Mouse (Mus musculus) liver, postnatal 0 days (tissue): ENCODE data around the gene Mslnl. TPM values are rescaled to one million over a fixed set of nuclear protein-coding genes. Genes with fewer than 3 reads are reported as not detected.
A peak's percentile ranks its signal among the peaks of the same experiment; 100 is the strongest.

ENCODE experiments used
- ATAC-seq: fragments of 200-750 bp; cut with Nextera tagmentation; 2 replicates; pipeline ENCODE4 v1.8.0; 2017; ENCODE audit warnings: mild to moderate bottlenecking, moderate library complexity
- DNase-seq: peaks from one replicate; pipeline ENCODE4 v3.0.0-alpha.2; 2016
- H3K27ac ChIP-seq: fragments of 300-500 bp; sonication (generic); 2 replicates; pipeline ENCODE4 v1.5.1; 2014; ENCODE audit warnings: antibody characterized with exemption, moderate library complexity, mild to moderate bottlenecking, low read depth
- H3K27me3 ChIP-seq: fragments of 300-500 bp; sonication (generic); 2 replicates; pipeline ENCODE4 v1.6.1; 2014; ENCODE audit warnings: low read length, control low read depth, mixed read lengths; ENCODE audit not compliant: insufficient read depth
- H3K36me3 ChIP-seq: fragments of 300-500 bp; sonication (generic); replicated peaks from 2 replicates; pipeline ENCODE4 v1.6.1; 2014; ENCODE audit warnings: mild to moderate bottlenecking, control low read depth, low read length, moderate library complexity, mixed read lengths; ENCODE audit not compliant: insufficient read depth
- H3K4me1 ChIP-seq: fragments of 300-500 bp; sonication (generic); 2 replicates; pipeline ENCODE4 v1.6.1; 2014; ENCODE audit warnings: antibody characterized with exemption, mild to moderate bottlenecking, control low read depth; ENCODE audit not compliant: insufficient read depth
- H3K4me2 ChIP-seq: fragments of 300-500 bp; sonication (generic); 2 replicates; pipeline ENCODE4 v1.6.1; 2014; ENCODE audit warnings: low read depth, mild to moderate bottlenecking, low read length, moderate library complexity, mixed read lengths
- H3K4me3 ChIP-seq: fragments of 300-500 bp; sonication (generic); 2 replicates; pipeline ENCODE4 v1.5.1; 2014; ENCODE audit warnings: low read depth, low read length
- H3K9ac ChIP-seq: fragments of 300-500 bp; sonication (generic); replicated peaks from 2 replicates; pipeline ENCODE4 v1.6.1; 2014; ENCODE audit warnings: mild to moderate bottlenecking, moderate library complexity
- H3K9me3 ChIP-seq: fragments of 300-500 bp; sonication (generic); 2 replicates; pipeline ENCODE4 v1.6.1; 2016; ENCODE audit warnings: mild to moderate bottlenecking, control low read depth, low read length, mixed read lengths
- CTCF ChIP-seq: sonication (generic); IDR thresholded peaks from 2 replicates; pipeline ENCODE4 v1.5.1; 2016; ENCODE audit warnings: antibody characterized with exemption, low read depth
- EP300 ChIP-seq: IDR thresholded peaks from 2 replicates; pipeline ENCODE4 v1.6.1; 2016; ENCODE audit warnings: antibody characterized with exemption, low read depth, mild to moderate bottlenecking
- WGBS: fragments of 180-500 bp; shearing (Covaris S2); extraction: QIAGEN DNeasy Blood & Tissue Kit; methylation state at CpG from one replicate; pipeline ENCODE4 v1.1.7; 2014; ENCODE audit not compliant: insufficient replicate concordance; 5-methylcytosine and 5-hydroxymethylcytosine counted together
- polyA plus RNA-seq: library from polyadenylated mRNA; unstranded; fragments of >200 nt; fragmentation: Nextera tagmentation; extraction: Ambion mirVana; gene quantifications from 2 replicates; pipeline ENCODE4 v1.2.1, GENCODE M21; 2015

The Mslnl gene
- polyA plus RNA-seq, 1 experiment from 2014 or later = not detected

- ATAC-seq (no peak), DNase-seq (no peak)
- WGBS = 86% methylated on average over 9 of the region's 9 CpGs
- no peak overlapping the region for H3K4me3 ChIP-seq
- TF ChIP-seq EP300 (no peak), CTCF (no peak)
- no peak overlapping the region for H3K27ac ChIP-seq
- H3K9me3 ChIP-seq = no peaks in the 10 kb centered on the region
- peaks cover 18% of the 10 kb centered on the region for H3K4me1 ChIP-seq
- H3K36me3 ChIP-seq = peaks cover 14% of the 10 kb centered on the region
- no peak overlapping the region for H3K9ac ChIP-seq
- no peak overlapping the region for H3K4me2 ChIP-seq
- H3K27me3 ChIP-seq = no peaks in the 10 kb centered on the region
These were observed 51.1 kb downstream of the Mslnl start for GRCm38 (mm10) chr17:25786781-25787504.

GRCm38 (mm10) chr17:25791320-25791842, 55.5 kb downstream of the Mslnl start:
- Histone ChIP-seq H3K27me3 (no peaks in the 10 kb centered on the region), H3K4me2 (peak overlapping the region; percentile 98), H3K9ac (peak overlapping the region; percentile 77), H3K4me3 (peak overlapping the region; percentile 79), H3K36me3 (peaks cover 4% of the 10 kb centered on the region; the same call in 1 of the 2 replicates), H3K4me1 (peaks cover 22% of the 10 kb centered on the region), H3K27ac (peak overlapping the region; percentile 88), H3K9me3 (no peaks in the 10 kb centered on the region)
- 31% methylated on average over 19 of the region's 19 CpGs for WGBS
- TF ChIP-seq EP300 (no peak), CTCF (peak; percentile 9; the same call in 1 of the 2 replicates)
- no peak for DNase-seq
- ATAC-seq = no peak

- DNase-seq (peak; percentile 88), ATAC-seq (peak; percentile 85)
- TF ChIP-seq CTCF = no peak
- 0 out of 2 replicates have a peak, but pooled peaks have one; percentile 12 for TF ChIP-seq EP300
- Histone ChIP-seq H3K27me3 (no peaks in the 10 kb centered on the region), H3K27ac (peak overlapping the region; percentile 88), H3K9me3 (no peaks in the 10 kb centered on the region), H3K36me3 (peaks cover 4% of the 10 kb centered on the region; the same call in 1 of the 2 replicates), H3K4me2 (peak overlapping the region; percentile 98), H3K4me3 (peak overlapping the region; percentile 79), H3K9ac (peak overlapping the region; percentile 77), H3K4me1 (peaks cover 24% of the 10 kb centered on the region)
- WGBS = 0% methylated on average over 45 of the region's 45 CpGs
These were observed 56.1 kb downstream of the Mslnl start for GRCm38 (mm10) chr17:25791843-25792527.

GRCm38 (mm10) chr17:25792615-25793014, 56.8 kb downstream of the Mslnl start, which contains the start of gene Fam173a:
TSS of gene Fam173a (minus strand) at chr17:25792901.
- DNase-seq = peak; percentile 83
- Histone ChIP-seq H3K27me3 (no peaks in the 10 kb centered on the region), H3K36me3 (peaks cover 4% of the 10 kb centered on the region; the same call in 1 of the 2 replicates), H3K4me3 (peak within 1 kb of the TSS; percentile 79), H3K4me2 (peak within 1 kb of the TSS; percentile 98), H3K9ac (peak within 1 kb of the TSS; percentile 77), H3K9me3 (no peaks in the 10 kb centered on the region), H3K4me1 (peaks cover 27% of the 10 kb centered on the region), H3K27ac (peak within 1 kb of the TSS; percentile 88)
- ATAC-seq = peak; percentile 75
- TF ChIP-seq EP300 = no peak
- no peak for TF ChIP-seq CTCF
- WGBS = 3% methylated on average over 14 of the region's 14 CpGs

GRCm38 (mm10) chr17:25794197-25794596, 58.4 kb downstream of the Mslnl start:
- Histone ChIP-seq H3K4me2 (no peak overlapping the region), H3K9ac (no peak overlapping the region), H3K27ac (no peak overlapping the region), H3K27me3 (no peaks in the 10 kb centered on the region), H3K36me3 (peaks cover 4% of the 10 kb centered on the region; the same call in 1 of the 2 replicates), H3K4me3 (no peak overlapping the region), H3K9me3 (no peaks in the 10 kb centered on the region), H3K4me1 (peaks cover 27% of the 10 kb centered on the region)
- 82% methylated on average over 13 of the region's 13 CpGs for WGBS
- no peak for ATAC-seq
- no peak for TF ChIP-seq CTCF
- no peak for TF ChIP-seq EP300
- DNase-seq = no peak

- no peak overlapping the region for H3K9ac ChIP-seq
- DNase-seq (no peak), ATAC-seq (no peak)
- H3K36me3 ChIP-seq = no peaks in the 10 kb centered on the region
- H3K4me2 ChIP-seq = no peak overlapping the region
- 86% methylated on average over 17 of the region's 17 CpGs for WGBS
- no peaks in the 10 kb centered on the region for H3K27me3 ChIP-seq
- TF ChIP-seq CTCF (no peak), EP300 (no peak)
- H3K4me3 ChIP-seq = no peak overlapping the region
- H3K9me3 ChIP-seq = no peaks in the 10 kb centered on the region
- H3K27ac ChIP-seq = no peak overlapping the region
- peaks cover 27% of the 10 kb centered on the region for H3K4me1 ChIP-seq
These were observed 59.2 kb downstream of the Mslnl start for GRCm38 (mm10) chr17:25794998-25795397.
